Comparison of ENCODE assay signal across 8 mouse cellular contexts in the genomic region with DNA sequence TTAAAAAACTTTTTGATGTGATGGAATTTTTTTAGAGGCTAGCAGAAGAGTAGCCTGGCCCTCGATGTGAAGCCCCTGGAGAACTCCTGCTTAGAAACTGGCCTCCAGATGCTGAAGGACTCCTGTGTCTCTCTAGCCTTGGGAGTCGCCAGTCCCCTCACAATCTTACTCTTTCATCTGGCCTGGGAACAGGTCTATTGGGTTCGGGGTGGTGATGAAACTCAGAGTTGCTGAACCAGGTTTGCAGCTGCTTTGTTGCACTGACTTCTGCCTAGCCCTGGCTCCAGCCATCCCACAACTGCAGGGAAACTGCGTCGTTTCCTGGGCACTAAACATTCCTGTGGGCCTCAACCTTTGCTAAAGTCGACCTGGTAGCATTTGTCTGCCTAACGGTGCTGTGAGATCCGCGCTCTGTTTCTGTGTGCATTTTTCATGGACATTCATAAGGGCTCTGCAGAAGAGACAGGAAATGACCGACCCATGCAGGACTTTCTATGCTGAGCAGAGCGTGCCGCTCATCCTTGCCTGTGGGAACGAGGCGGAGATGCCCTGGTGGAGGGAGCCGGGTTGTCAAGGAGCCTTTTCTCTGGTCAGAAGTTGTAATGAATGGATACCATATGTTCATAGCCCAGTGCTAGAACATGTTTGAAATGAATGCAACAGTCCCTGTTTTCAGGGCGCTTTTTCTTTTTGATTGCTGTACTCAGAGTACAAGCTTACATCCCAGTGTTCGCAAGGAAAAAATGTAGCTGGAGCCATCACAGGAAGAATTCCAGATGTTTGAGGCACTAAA. TPM values are rescaled to one million over a fixed set of nuclear protein-coding genes. Genes with fewer than 3 reads are reported as not detected.
A peak's percentile ranks its signal among the peaks of the same experiment; 100 is the strongest.
DNase-seq lines count a peak whose midpoint lies in the region; ATAC-seq and TF ChIP-seq lines count a peak whose summit lies in the region.

No protein-coding gene starts in this region.

- H3K4me1 ChIP-seq in kidney, postnatal 0 days (replicated peaks; ENCODE audit: insufficient read depth, low read length) = peaks cover 13% of the 10 kb centered on the region; the same call in 1 of the 2 replicates
- H3K4me1 ChIP-seq in E14TG2a.4 (replicated peaks; ENCODE audit: low read depth, low read length) = peaks cover 98% of the 10 kb centered on the region
- H3K4me1 ChIP-seq in embryonic facial prominence, embryonic 12.5 days = peaks cover 55% of the 10 kb centered on the region
- H3K4me1 ChIP-seq in limb, embryonic 13.5 days = peaks cover 58% of the 10 kb centered on the region

- H3K9ac ChIP-seq in kidney, postnatal 0 days (ENCODE audit: low read depth, low read length) = no peak overlapping the region
- H3K9ac ChIP-seq in embryonic facial prominence, embryonic 12.5 days = no peak overlapping the region
- H3K9ac ChIP-seq in limb, embryonic 13.5 days = peak overlapping the region; percentile 39

- no peaks in the 10 kb centered on the region for H3K9me3 ChIP-seq in kidney, postnatal 0 days (replicated peaks; ENCODE audit: low read length)
- H3K9me3 ChIP-seq in E14TG2a.4 (ENCODE audit: low read length) = no peaks in the 10 kb centered on the region
- no peaks in the 10 kb centered on the region for H3K9me3 ChIP-seq in embryonic facial prominence, embryonic 12.5 days
- no peaks in the 10 kb centered on the region for H3K9me3 ChIP-seq in limb, embryonic 13.5 days

- H3K4me3 ChIP-seq in kidney, postnatal 0 days (replicated peaks; ENCODE audit: low read depth, low read length) = no peak overlapping the region
- peak overlapping the region; percentile 41 for H3K4me3 ChIP-seq in E14TG2a.4 (replicated peaks; ENCODE audit: low read length)
- no peak overlapping the region for H3K4me3 ChIP-seq in embryonic facial prominence, embryonic 12.5 days
- no peak overlapping the region; the same call in 1 of the 2 replicates for H3K4me3 ChIP-seq in limb, embryonic 13.5 days

- 34% methylated on average over 17 of the region's 17 CpGs for WGBS in kidney, postnatal 0 days
- 47% methylated on average over 17 of the region's 17 CpGs for WGBS in embryonic facial prominence, embryonic 12.5 days
- WGBS in limb, embryonic 13.5 days = 46% methylated on average over 17 of the region's 17 CpGs

- ATAC-seq in kidney, postnatal 0 days (replicated peaks; ENCODE audit: low FRiP score, low read depth) = no peak
- no peak for ATAC-seq in embryonic facial prominence, embryonic 12.5 days (ENCODE audit: insufficient number of reproducible peaks, insufficient read depth, low FRiP score, low TSS enrichment)
- no peak for ATAC-seq in limb, embryonic 13.5 days (ENCODE audit: low FRiP score, low read depth)
- ATAC-seq in cerebellum, adult (ENCODE audit: insufficient number of reproducible peaks, low FRiP score, low TSS enrichment) = no peak

- no peak overlapping the region for H3K4me2 ChIP-seq in kidney, postnatal 0 days (ENCODE audit: low read length)
- H3K4me2 ChIP-seq in embryonic facial prominence, embryonic 12.5 days (replicated peaks) = 0 out of 2 replicates have a peak overlapping the region, but pooled peaks have one; percentile 20
- H3K4me2 ChIP-seq in limb, embryonic 13.5 days (replicated peaks) = peak overlapping the region; percentile 19; the same call in 1 of the 2 replicates

- no peak for TF ChIP-seq CTCF in kidney, postnatal 0 days (IDR thresholded peaks at IDR 0.05; ENCODE audit: low read depth)
- no peak for TF ChIP-seq CTCF in E14TG2a.4 (conservative IDR thresholded peaks at IDR 0.05; ENCODE audit: low read length)

- no peaks in the 10 kb centered on the region for H3K27me3 ChIP-seq in kidney, postnatal 0 days (ENCODE audit: insufficient read depth, low read length)
- H3K27me3 ChIP-seq in E14TG2a.4 (ENCODE audit: insufficient read depth, low read length) = no peaks in the 10 kb centered on the region
- H3K27me3 ChIP-seq in embryonic facial prominence, embryonic 12.5 days = no peaks in the 10 kb centered on the region
- H3K27me3 ChIP-seq in limb, embryonic 13.5 days = no peaks in the 10 kb centered on the region

- peak overlapping the region; percentile 44; the same call in 1 of the 2 replicates for H3K27ac ChIP-seq in kidney, postnatal 0 days
- H3K27ac ChIP-seq in embryonic facial prominence, embryonic 12.5 days = peak overlapping the region; percentile 84
- H3K27ac ChIP-seq in limb, embryonic 13.5 days = peak overlapping the region; percentile 72

- DNase-seq in kidney, postnatal 0 days (ENCODE audit: low spot score) = peak; percentile 49
- DNase-seq in kidney, postnatal 36 days = no peak
- no peak for DNase-seq in B cell, adult 2 months
- no peak for DNase-seq in ovary, postnatal 10 days (ENCODE audit: low spot score)

- no peaks in the 10 kb centered on the region for H3K36me3 ChIP-seq in kidney, postnatal 0 days (ENCODE audit: insufficient read depth, low read length)
- H3K36me3 ChIP-seq in E14TG2a.4 (ENCODE audit: insufficient read depth, low read length) = peaks cover 67% of the 10 kb centered on the region
- H3K36me3 ChIP-seq in embryonic facial prominence, embryonic 12.5 days = peaks cover 5% of the 10 kb centered on the region; the same call in 1 of the 2 replicates
- peaks cover 19% of the 10 kb centered on the region; the same call in 1 of the 2 replicates for H3K36me3 ChIP-seq in limb, embryonic 13.5 days

RNA-seq across cellular contexts. Expression of a gene that starts 11.5 kb away (rescaled TPM):
- polyA plus RNA-seq in kidney, postnatal 0 days (2015; fragmentation: Nextera tagmentation; extraction: Ambion mirVana) = 89.0 and 98.5 TPM in 2 replicates
- polyA plus RNA-seq in embryonic facial prominence, embryonic 12.5 days (2016; fragmentation: Nextera tagmentation; extraction: Ambion mirVana) = 200 and 202 TPM in 2 replicates
- 168 and 173 TPM in 2 replicates for polyA plus RNA-seq in limb, embryonic 13.5 days (2015; fragmentation: Nextera tagmentation; extraction: Ambion mirVana)

RNA-seq across cellular contexts. Expression of a gene that starts 30.7 kb away (rescaled TPM):
- 10.7 and 11.9 TPM in 2 replicates for polyA plus RNA-seq in kidney, postnatal 0 days (2015; fragmentation: Nextera tagmentation; extraction: Ambion mirVana)
- 26.2 and 27.0 TPM in 2 replicates for polyA plus RNA-seq in embryonic facial prominence, embryonic 12.5 days (2016; fragmentation: Nextera tagmentation; extraction: Ambion mirVana)
- 27.6 and 30.3 TPM in 2 replicates for polyA plus RNA-seq in limb, embryonic 13.5 days (2015; fragmentation: Nextera tagmentation; extraction: Ambion mirVana)

RNA-seq across cellular contexts. Expression of a gene that starts 54.2 kb away (rescaled TPM):
- 0.66 and 0.96 TPM in 2 replicates for polyA plus RNA-seq in kidney, postnatal 0 days (2015; fragmentation: Nextera tagmentation; extraction: Ambion mirVana)
- 0.75 and 0.79 TPM in 2 replicates for polyA plus RNA-seq in embryonic facial prominence, embryonic 12.5 days (2016; fragmentation: Nextera tagmentation; extraction: Ambion mirVana)
- polyA plus RNA-seq in limb, embryonic 13.5 days (2015; fragmentation: Nextera tagmentation; extraction: Ambion mirVana) = 0.15 and 0.34 TPM in 2 replicates
